Mouse (Mus musculus): ENCODE measurements around the gene Itga1. TPM values are rescaled to one million over a fixed set of nuclear protein-coding genes. Genes with fewer than 3 reads are reported as not detected.

The Itga1 gene
- total and polyA plus RNA-seq, 3 experiments: under 0.01 to 0.04 (median 0.01) TPM

DNA sequence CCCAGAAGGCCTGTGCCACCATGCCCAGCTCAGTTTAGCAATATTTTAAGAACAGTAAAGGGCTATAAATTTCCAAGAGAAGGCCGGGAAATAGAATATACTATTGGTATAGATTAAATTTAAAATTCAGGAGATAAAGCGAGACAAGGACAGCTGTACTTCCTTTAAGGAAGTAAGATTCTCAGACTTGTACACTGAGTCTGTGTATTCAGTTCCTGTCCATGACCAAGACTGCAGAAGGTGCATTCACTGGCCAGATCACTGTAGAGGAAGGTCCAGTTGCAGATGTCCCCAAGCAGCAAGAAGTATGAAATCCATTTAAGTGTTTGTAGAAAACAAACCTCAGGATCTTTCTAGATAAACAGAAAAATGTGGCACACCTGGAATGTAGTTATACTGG lies 28.3 kb upstream of the Itga1 start:
- in situ Hi-C loops (cut with MboI; ENCODE audit: low pct_ligation_motif_present, low pct_unique_long_range_greater_than_20kb, low sequenced_read_pairs): no loop called here
- TF ChIP-seq ZC3H11A (IDR thresholded peaks at IDR 0.05; ENCODE audit: low read depth, low read length): no peak
- TF ChIP-seq MAZ (IDR thresholded peaks at IDR 0.05; ENCODE audit: low read depth, low read length): no peak
- no peak for TF ChIP-seq GABPA (IDR thresholded peaks at IDR 0.05; ENCODE audit: insufficient replicate concordance, low read depth, low read length)
- no peak for TF ChIP-seq JUND (conservative IDR thresholded peaks at IDR 0.05; ENCODE audit: low read depth, low read length)
- no peak for TF ChIP-seq HCFC1 (IDR thresholded peaks at IDR 0.05; ENCODE audit: low read depth, low read length)
- TF ChIP-seq MEF2A (IDR thresholded peaks at IDR 0.05; ENCODE audit: borderline replicate concordance, low read depth, low read length): no peak
- TF ChIP-seq CHD1 (IDR thresholded peaks at IDR 0.05; ENCODE audit: low read depth, low read length): no peak
- TF ChIP-seq SMC3 (IDR thresholded peaks at IDR 0.05; ENCODE audit: low read depth, low read length): no peak
- TF ChIP-seq TCF12 (IDR thresholded peaks at IDR 0.05; ENCODE audit: low read depth, low read length): no peak
- no peak for DNase-seq (ENCODE audit: extremely low read depth)
- H3K4me1 ChIP-seq (ENCODE audit: control insufficient read depth in 1 of 2, insufficient read depth in 2 of 2): peaks cover 0 to 8% of the 10 kb centered on the region in 2 experiments; a peak in 1 of 4 replicates
- H3K79me2 ChIP-seq (replicated peaks; ENCODE audit: control insufficient read depth, extremely low read depth, insufficient read depth, poor library complexity, severe bottlenecking): no peaks in the 10 kb centered on the region
- no peak overlapping the region for H3K4me2 ChIP-seq (ENCODE audit: insufficient read depth, low read depth, poor library complexity, severe bottlenecking)
- H3K27ac ChIP-seq (ENCODE audit: insufficient read depth, low read depth): no peak overlapping the region
- H3K4me3 ChIP-seq (replicated peaks in 1 of 3; ENCODE audit: low read depth in 2 of 3, low read length in 2 of 3, poor library complexity in 1 of 3): no peak overlapping the region
- H3K9ac ChIP-seq (ENCODE audit: insufficient read depth, low read depth): no peak overlapping the region
- no peaks in the 10 kb centered on the region for H3K27me3 ChIP-seq (replicated peaks)
- no peaks in the 10 kb centered on the region for H3K9me3 ChIP-seq (replicated peaks; ENCODE audit: low read length)
- no peaks in the 10 kb centered on the region for H3K36me3 ChIP-seq (replicated peaks in 1 of 2; ENCODE audit: control insufficient read depth in 1 of 2, insufficient read depth in 1 of 2, low read length in 1 of 2)
- dilution Hi-C loops (cut with MboI; ENCODE audit: extremely low pct_ligation_motif_present, extremely low pct_unique_long_range_greater_than_20kb, low sequenced_read_pairs): no loop called here

GRCm38 (mm10) chr13:115127826-115128225 lies 26.1 kb upstream of the Itga1 start:
- Histone ChIP-seq H3K4me2 (ENCODE audit: insufficient read depth, low read depth, poor library complexity, severe bottlenecking) (no peak overlapping the region), H3K36me3 (replicated peaks in 1 of 2; ENCODE audit: control insufficient read depth in 1 of 2, insufficient read depth in 1 of 2, low read length in 1 of 2) (no peaks in the 10 kb centered on the region), H3K27ac (ENCODE audit: insufficient read depth, low read depth) (no peak overlapping the region), H3K4me3 (replicated peaks in 1 of 3; ENCODE audit: low read depth in 2 of 3, low read length in 2 of 3, poor library complexity in 1 of 3) (no peak overlapping the region), H3K79me2 (replicated peaks; ENCODE audit: control insufficient read depth, extremely low read depth, insufficient read depth, poor library complexity, severe bottlenecking) (no peaks in the 10 kb centered on the region), H3K27me3 (replicated peaks) (no peaks in the 10 kb centered on the region), H3K4me1 (ENCODE audit: control insufficient read depth in 1 of 2, insufficient read depth in 2 of 2) (peaks cover 0 to 8% of the 10 kb centered on the region in 2 experiments; a peak in 1 of 4 replicates), H3K9ac (ENCODE audit: insufficient read depth, low read depth) (no peak overlapping the region), H3K9me3 (replicated peaks; ENCODE audit: low read length) (no peaks in the 10 kb centered on the region)
- in situ Hi-C loops (cut with MboI; ENCODE audit: low pct_ligation_motif_present, low pct_unique_long_range_greater_than_20kb, low sequenced_read_pairs) (no loop called here), dilution Hi-C loops (cut with MboI; ENCODE audit: extremely low pct_ligation_motif_present, extremely low pct_unique_long_range_greater_than_20kb, low sequenced_read_pairs) (no loop called here)
- TF ChIP-seq ZMIZ1 (IDR thresholded peaks at IDR 0.05; ENCODE audit: low read depth, low read length): no peak
- no peak for TF ChIP-seq TCF12 (IDR thresholded peaks at IDR 0.05; ENCODE audit: low read depth, low read length)
- TF ChIP-seq USF1 (IDR thresholded peaks at IDR 0.05; ENCODE audit: low read depth, low read length): no peak
- TF ChIP-seq NRF1 (IDR thresholded peaks at IDR 0.05; ENCODE audit: low read depth, low read length): no peak
- TF ChIP-seq ZC3H11A (IDR thresholded peaks at IDR 0.05; ENCODE audit: low read depth, low read length): no peak
- no peak for TF ChIP-seq CHD2 (IDR thresholded peaks at IDR 0.05; ENCODE audit: low read length)
- TF ChIP-seq CHD1 (IDR thresholded peaks at IDR 0.05; ENCODE audit: low read depth, low read length): no peak
- TF ChIP-seq MAFK (IDR thresholded peaks at IDR 0.05; ENCODE audit: insufficient replicate concordance, low read length): no peak
- TF ChIP-seq SIN3A (IDR thresholded peaks at IDR 0.05; ENCODE audit: low read length): no peak
- no peak for TF ChIP-seq TBP (conservative IDR thresholded peaks at IDR 0.05; ENCODE audit: low read depth, low read length)
- TF ChIP-seq MYC (IDR thresholded peaks at IDR 0.05; ENCODE audit: low read depth, low read length): no peak
- no peak for TF ChIP-seq UBTF (IDR thresholded peaks at IDR 0.05; ENCODE audit: low read depth, low read length)
- DNase-seq (ENCODE audit: extremely low read depth): no peak
